Mouse (Mus musculus) stomach, postnatal 0 days (tissue): ENCODE measurements around the gene Creb1.

Experiments
- CTCF ChIP-seq: IDR thresholded peaks from 2 replicates; pipeline ENCODE4 v1.5.1; 2016; ENCODE audit warnings: antibody characterized with exemption, low read depth, mild to moderate bottlenecking, moderate library complexity
- EP300 ChIP-seq: optimal IDR thresholded peaks from 2 replicates; pipeline ENCODE3; 2016; ENCODE audit warnings: antibody characterized with exemption

GRCm38 (mm10) chr1:64600413-64601077, 68.1 kb downstream of the Creb1 start:
- no peak for TF ChIP-seq CTCF
- TF ChIP-seq EP300, result no peak
